Mouse (Mus musculus): ENCODE data around the gene Gm20388. TPM values are rescaled to one million over a fixed set of nuclear protein-coding genes. Genes with fewer than 3 reads are reported as not detected.

Gm20388 gene
- polyA plus RNA-seq, 2 experiments = 8.5 TPM; not detected in 1

- ATAC-seq (ENCODE audit: insufficient read depth) = no peak
- TF ChIP-seq CTCF (IDR thresholded peaks at IDR 0.05; ENCODE audit: low read depth) (no peak), EP300 (IDR thresholded peaks at IDR 0.05; ENCODE audit: low read depth) (no peak)
- Histone ChIP-seq H3K9ac (replicated peaks) (no peak overlapping the region), H3K4me2 (ENCODE audit: low read depth) (no peak overlapping the region), H3K4me3 (ENCODE audit: insufficient read depth in 1 of 2, low read depth in 2 of 2, low read length in 2 of 2) (no peak overlapping the region), H3K9me3 (ENCODE audit: control insufficient read depth, low read length) (no peaks in the 10 kb centered on the region), H3K27me3 (ENCODE audit: control insufficient read depth, insufficient read depth, low read length) (no peaks in the 10 kb centered on the region), H3K36me3 (replicated peaks; ENCODE audit: control insufficient read depth, insufficient read depth, low read depth) (peaks cover 9% of the 10 kb centered on the region), H3K4me1 (replicated peaks; ENCODE audit: control insufficient read depth in 2 of 2, insufficient read depth in 2 of 2, low read length in 1 of 2) (no peaks in the 10 kb centered on the region), H3K27ac (no peak overlapping the region)
- WGBS (ENCODE audit: insufficient replicate concordance) = 69% methylated on average over 4 of the region's 4 CpGs
- no peak for DNase-seq (ENCODE audit: low read depth in 3 of 3, low spot score in 3 of 3)
These were observed 2117.5 kb downstream of the Gm20388 start for GRCm38 (mm10) chr8:122028116-122028515.

DNA sequence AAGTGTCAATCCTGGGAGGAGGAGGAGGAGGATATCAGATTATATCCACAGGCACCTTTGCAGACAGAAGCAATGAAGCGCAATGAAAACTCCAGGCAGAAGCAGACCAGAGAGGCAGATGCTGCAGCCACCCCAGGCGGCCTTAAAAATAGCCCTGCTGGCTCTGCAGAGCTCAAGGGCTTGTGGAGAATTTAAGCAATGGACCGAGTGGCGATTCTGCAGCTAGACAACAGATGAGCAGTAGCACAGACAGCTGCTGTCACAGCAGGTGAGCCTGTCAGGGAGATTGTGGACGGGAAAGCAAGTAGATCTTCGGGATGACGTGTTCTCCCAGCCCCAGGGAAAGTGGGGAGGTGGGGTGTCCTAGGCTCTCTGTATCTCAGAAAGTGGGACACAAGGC lies 2120.3 kb downstream of the Gm20388 start:
- Histone ChIP-seq H3K27ac (no peak overlapping the region), H3K9ac (replicated peaks) (no peak overlapping the region), H3K36me3 (replicated peaks; ENCODE audit: control insufficient read depth, insufficient read depth, low read depth) (peaks cover 3% of the 10 kb centered on the region), H3K4me2 (ENCODE audit: low read depth) (no peak overlapping the region), H3K27me3 (ENCODE audit: control insufficient read depth, insufficient read depth, low read length) (no peaks in the 10 kb centered on the region), H3K9me3 (ENCODE audit: control insufficient read depth, low read length) (no peaks in the 10 kb centered on the region), H3K4me1 (replicated peaks; ENCODE audit: control insufficient read depth in 2 of 2, insufficient read depth in 2 of 2, low read length in 1 of 2) (no peaks in the 10 kb centered on the region), H3K4me3 (ENCODE audit: insufficient read depth in 1 of 2, low read depth in 2 of 2, low read length in 2 of 2) (no peak overlapping the region)
- TF ChIP-seq CTCF (IDR thresholded peaks at IDR 0.05; ENCODE audit: low read depth) (no peak), EP300 (IDR thresholded peaks at IDR 0.05; ENCODE audit: low read depth) (no peak)
- ATAC-seq (ENCODE audit: insufficient read depth) (no peak), DNase-seq (ENCODE audit: low read depth in 3 of 3, low spot score in 3 of 3) (no peak)
- WGBS (ENCODE audit: insufficient replicate concordance) = 47% methylated on average over 7 of the region's 7 CpGs

GRCm38 (mm10) chr8:122032741-122033140 lies 2122.1 kb downstream of the Gm20388 start:
- WGBS (ENCODE audit: insufficient replicate concordance) = 40% methylated on average over 9 of the region's 9 CpGs
- H3K9me3 ChIP-seq (ENCODE audit: control insufficient read depth, low read length) = no peaks in the 10 kb centered on the region
- ATAC-seq (ENCODE audit: insufficient read depth) = no peak
- H3K4me2 ChIP-seq (ENCODE audit: low read depth) = no peak overlapping the region
- TF ChIP-seq EP300 (IDR thresholded peaks at IDR 0.05; ENCODE audit: low read depth) = no peak
- no peak for TF ChIP-seq CTCF (IDR thresholded peaks at IDR 0.05; ENCODE audit: low read depth)
- no peaks in the 10 kb centered on the region for H3K36me3 ChIP-seq (replicated peaks; ENCODE audit: control insufficient read depth, insufficient read depth, low read depth)
- no peaks in the 10 kb centered on the region for H3K4me1 ChIP-seq (replicated peaks; ENCODE audit: control insufficient read depth in 2 of 2, insufficient read depth in 2 of 2, low read length in 1 of 2)
- no peak for DNase-seq (ENCODE audit: low read depth in 3 of 3, low spot score in 3 of 3)
- H3K9ac ChIP-seq (replicated peaks) = no peak overlapping the region
- H3K27ac ChIP-seq = no peak overlapping the region
- H3K4me3 ChIP-seq (ENCODE audit: insufficient read depth in 1 of 2, low read depth in 2 of 2, low read length in 2 of 2) = no peak overlapping the region
- H3K27me3 ChIP-seq (ENCODE audit: control insufficient read depth, insufficient read depth, low read length) = no peaks in the 10 kb centered on the region

DNA sequence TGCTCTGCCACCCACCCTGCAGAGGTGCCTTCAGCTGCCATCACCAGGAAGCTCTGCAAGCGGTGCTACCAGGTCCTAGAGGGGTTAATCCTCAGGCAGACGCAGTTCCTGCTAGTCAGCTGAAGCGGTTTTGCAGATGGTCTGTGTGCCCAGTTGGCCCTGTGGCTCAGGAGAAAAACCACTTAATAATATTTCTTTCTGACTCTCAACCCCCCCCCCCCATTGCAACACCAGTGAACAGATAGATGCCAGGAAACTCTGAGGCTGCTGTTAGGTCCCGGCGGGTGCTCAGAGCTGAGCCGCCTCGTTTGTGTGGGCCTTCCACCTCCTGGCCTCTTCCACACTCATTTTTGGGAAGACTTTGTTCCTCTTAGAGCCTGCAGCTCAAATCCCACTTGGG lies 2124.9 kb downstream of the Gm20388 start:
- no peaks in the 10 kb centered on the region for H3K27me3 ChIP-seq (ENCODE audit: control insufficient read depth, insufficient read depth, low read length)
- no peaks in the 10 kb centered on the region for H3K4me1 ChIP-seq (replicated peaks; ENCODE audit: control insufficient read depth in 2 of 2, insufficient read depth in 2 of 2, low read length in 1 of 2)
- H3K27ac ChIP-seq = no peak overlapping the region
- no peak overlapping the region for H3K9ac ChIP-seq (replicated peaks)
- H3K4me3 ChIP-seq (ENCODE audit: insufficient read depth in 1 of 2, low read depth in 2 of 2, low read length in 2 of 2) = no peak overlapping the region
- ATAC-seq (ENCODE audit: insufficient read depth) (no peak), DNase-seq (ENCODE audit: low read depth in 3 of 3, low spot score in 3 of 3) (no peak)
- 67% methylated on average over 7 of the region's 7 CpGs for WGBS (ENCODE audit: insufficient replicate concordance)
- TF ChIP-seq EP300 (IDR thresholded peaks at IDR 0.05; ENCODE audit: low read depth) (no peak), CTCF (IDR thresholded peaks at IDR 0.05; ENCODE audit: low read depth) (no peak)
- no peak overlapping the region for H3K4me2 ChIP-seq (ENCODE audit: low read depth)
- H3K36me3 ChIP-seq (replicated peaks; ENCODE audit: control insufficient read depth, insufficient read depth, low read depth) = no peaks in the 10 kb centered on the region
- no peaks in the 10 kb centered on the region for H3K9me3 ChIP-seq (ENCODE audit: control insufficient read depth, low read length)

GRCm38 (mm10) chr8:122036325-122036724 lies 2125.7 kb downstream of the Gm20388 start:
- no peak overlapping the region for H3K27ac ChIP-seq
- no peak for DNase-seq (ENCODE audit: low read depth in 3 of 3, low spot score in 3 of 3)
- no peak overlapping the region for H3K4me2 ChIP-seq (ENCODE audit: low read depth)
- no peak for ATAC-seq (ENCODE audit: insufficient read depth)
- H3K36me3 ChIP-seq (replicated peaks; ENCODE audit: control insufficient read depth, insufficient read depth, low read depth) = no peaks in the 10 kb centered on the region
- no peak overlapping the region for H3K9ac ChIP-seq (replicated peaks)
- no peaks in the 10 kb centered on the region for H3K27me3 ChIP-seq (ENCODE audit: control insufficient read depth, insufficient read depth, low read length)
- no peak for TF ChIP-seq EP300 (IDR thresholded peaks at IDR 0.05; ENCODE audit: low read depth)
- TF ChIP-seq CTCF (IDR thresholded peaks at IDR 0.05; ENCODE audit: low read depth) = no peak
- 69% methylated on average over 6 of the region's 6 CpGs for WGBS (ENCODE audit: insufficient replicate concordance)
- H3K9me3 ChIP-seq (ENCODE audit: control insufficient read depth, low read length) = no peaks in the 10 kb centered on the region
- no peaks in the 10 kb centered on the region for H3K4me1 ChIP-seq (replicated peaks; ENCODE audit: control insufficient read depth in 2 of 2, insufficient read depth in 2 of 2, low read length in 1 of 2)
- H3K4me3 ChIP-seq (ENCODE audit: insufficient read depth in 1 of 2, low read depth in 2 of 2, low read length in 2 of 2) = no peak overlapping the region

Measured in liver, embryonic 14.5 days (tissue).